Mouse (Mus musculus): Measurements from ENCODE around the gene Alkbh3.

Alkbh3 gene

GRCm38 (mm10) chr2:93956331-93956801 lies 54.2 kb downstream of the Alkbh3 start:
- ATAC-seq (ENCODE audit: insufficient number of reproducible peaks, low FRiP score, low TSS enrichment): peak; percentile 41

GRCm38 (mm10) chr2:93955886-93956285 lies 54.7 kb downstream of the Alkbh3 start:
- no peak for ATAC-seq (ENCODE audit: insufficient number of reproducible peaks, low FRiP score, low TSS enrichment)

- peak; percentile 56 for ATAC-seq (ENCODE audit: insufficient number of reproducible peaks, low FRiP score, low TSS enrichment)
These were observed 55.6 kb downstream of the Alkbh3 start for GRCm38 (mm10) chr2:93954781-93955578.

- ATAC-seq (ENCODE audit: insufficient number of reproducible peaks, low FRiP score, low TSS enrichment): no peak
These were observed 56.9 kb downstream of the Alkbh3 start for GRCm38 (mm10) chr2:93953726-93954125.

GRCm38 (mm10) chr2:93946976-93947375 lies 63.6 kb downstream of the Alkbh3 start:
- no peak for ATAC-seq (ENCODE audit: insufficient number of reproducible peaks, low FRiP score, low TSS enrichment)

GRCm38 (mm10) chr2:93944855-93945254 lies 65.8 kb downstream of the Alkbh3 start:
- no peak for ATAC-seq (ENCODE audit: insufficient number of reproducible peaks, low FRiP score, low TSS enrichment)

GRCm38 (mm10) chr2:93944099-93944498 lies 66.5 kb downstream of the Alkbh3 start:
- ATAC-seq (ENCODE audit: insufficient number of reproducible peaks, low FRiP score, low TSS enrichment): no peak

- no peak for ATAC-seq (ENCODE audit: insufficient number of reproducible peaks, low FRiP score, low TSS enrichment)
These were observed 68.9 kb downstream of the Alkbh3 start for GRCm38 (mm10) chr2:93941670-93942069.

- ATAC-seq (ENCODE audit: insufficient number of reproducible peaks, low FRiP score, low TSS enrichment): no peak
These were observed 72.1 kb downstream of the Alkbh3 start for GRCm38 (mm10) chr2:93938534-93938933.
